Mouse (Mus musculus) heart, adult 2 months (tissue): Measurements from ENCODE around the gene Calu. TPM values are rescaled to one million over a fixed set of nuclear protein-coding genes. Genes with fewer than 3 reads are reported as not detected.
A peak's percentile ranks its signal among the peaks of the same experiment; 100 is the strongest.

Experiments used
- DNase-seq, 2 experiments: peaks; one replicate each; pipeline ENCODE4 v3.0.0; 2021
- H3K27ac ChIP-seq: fragments of 200-600 bp; 2 replicates; pipeline ENCODE4 v1.8.1; 2022
- H3K27me3 ChIP-seq: fragments of 200-500 bp; 2 replicates; pipeline ENCODE4 v1.6.1; 2012; ENCODE audit warnings: mild to moderate bottlenecking, low read length, inconsistent platforms, mixed read lengths; ENCODE audit not compliant: control insufficient read depth, insufficient read depth
- H3K36me3 ChIP-seq: fragments of 200-500 bp; 2 replicates; pipeline ENCODE4 v1.6.1; 2012; ENCODE audit warnings: low read length, inconsistent platforms; ENCODE audit not compliant: control insufficient read depth, insufficient read depth
- H3K4me1 ChIP-seq: fragments of 200-500 bp; 2 replicates; pipeline ENCODE4 v1.6.1; 2011; ENCODE audit warnings: low read length; ENCODE audit not compliant: control insufficient read depth, insufficient read depth
- H3K4me3 ChIP-seq: fragments of 200-600 bp; 2 replicates; pipeline ENCODE4 v1.8.1; 2022
- H3K79me2 ChIP-seq: fragments of 200-500 bp; replicated peaks from 2 replicates; pipeline ENCODE4 v1.6.1; 2012; ENCODE audit warnings: mild to moderate bottlenecking, inconsistent platforms, low read length, moderate library complexity, mixed read lengths; ENCODE audit not compliant: control insufficient read depth, insufficient read depth
- H3K9ac ChIP-seq: fragments of 200-500 bp; 2 replicates; pipeline ENCODE4 v1.6.1; 2012; ENCODE audit warnings: low read depth, mild to moderate bottlenecking, control low read depth, inconsistent platforms, low read length, mixed read lengths
- CTCF ChIP-seq: fragments of 200-600 bp; IDR thresholded peaks from 2 replicates; pipeline ENCODE4 v1.8.1; 2022; ENCODE audit warnings: antibody characterized with exemption, mild to moderate bottlenecking, moderate library complexity
- EP300 ChIP-seq: fragments of 200-500 bp; IDR thresholded peaks from 2 replicates; pipeline ENCODE4 v1.6.1; 2011; ENCODE audit warnings: low read depth, low read length, control low read depth; ENCODE audit not compliant: insufficient read depth
- POLR2A ChIP-seq: fragments of 200-500 bp; IDR thresholded peaks from 2 replicates; pipeline ENCODE4 v1.6.1; 2011; ENCODE audit warnings: mild to moderate bottlenecking, low read depth, low read length, control low read depth; ENCODE audit not compliant: insufficient read depth
- whole genome bisulfite sequencing: fragments of 180-500 bp; shearing (Covaris S2); methylation state at CpG from one replicate; pipeline ENCODE4 v1.1.7; 2018; 5-methylcytosine and 5-hydroxymethylcytosine counted together
- intact Hi-C: fragments of 180-260 bp; cut with DNase I; formaldehyde crosslinking; loops from one replicate; pipeline ENCODE4 v1.15.1; 2025
- polyA plus RNA-seq: library from polyadenylated mRNA; depleted of rRNA; stranded (reverse); fragments of >200 nt; gene quantifications from 2 replicates; pipeline ENCODE4 v1.2.3, GENCODE M21; 2012
- total RNA-seq, 2 experiments: library from RNA; stranded (reverse); gene quantifications; 2 replicates each; pipeline ENCODE4 v1.2.3; 2021

Calu gene
- total and polyA plus RNA-seq, 3 experiments, result 102 to 232 (median 227) TPM

- Histone ChIP-seq H3K27me3 (no peaks in the 10 kb centered on the region), H3K36me3 (peaks cover 1% of the 10 kb centered on the region; the same call in 1 of the 2 replicates), H3K4me1 (no peaks in the 10 kb centered on the region), H3K4me3 (no peak overlapping the region), H3K79me2 (no peaks in the 10 kb centered on the region), H3K27ac (no peak overlapping the region), H3K9ac (no peak overlapping the region)
- no peak for DNase-seq
- WGBS, result 69% methylated on average over 4 of the region's 4 CpGs
- intact Hi-C loops, result no loop called here
- TF ChIP-seq POLR2A, result no peak
- TF ChIP-seq EP300, result no peak
- no peak for TF ChIP-seq CTCF
Measured at GRCm38 (mm10) chr6:29377386-29377785, 29.5 kb downstream of the Calu start.

GRCm38 (mm10) chr6:29378678-29379077, 30.8 kb downstream of the Calu start:
- no peak for DNase-seq
- no peaks in the 10 kb centered on the region for H3K4me1 ChIP-seq
- TF ChIP-seq POLR2A (no peak), EP300 (no peak), CTCF (no peak)
- H3K36me3 ChIP-seq, result 0 out of 2 replicates have a peak, but pooled peaks cover 1% of the 10 kb centered on the region
- no peak overlapping the region for H3K4me3 ChIP-seq
- 90% methylated on average over 10 of the region's 10 CpGs for WGBS
- H3K9ac ChIP-seq, result no peak overlapping the region
- no peaks in the 10 kb centered on the region for H3K27me3 ChIP-seq
- intact Hi-C loops, result no loop called here
- H3K27ac ChIP-seq, result no peak overlapping the region
- no peaks in the 10 kb centered on the region for H3K79me2 ChIP-seq

GRCm38 (mm10) chr6:29379954-29380353, 32.1 kb downstream of the Calu start:
- Histone ChIP-seq H3K36me3 (no peaks in the 10 kb centered on the region), H3K27ac (no peak overlapping the region), H3K27me3 (no peaks in the 10 kb centered on the region), H3K4me3 (no peak overlapping the region), H3K79me2 (no peaks in the 10 kb centered on the region), H3K4me1 (no peaks in the 10 kb centered on the region), H3K9ac (no peak overlapping the region)
- intact Hi-C loops, result no loop called here
- DNase-seq, result no peak
- 92% methylated on average over 6 of the region's 6 CpGs for WGBS
- TF ChIP-seq CTCF, result no peak
- no peak for TF ChIP-seq EP300
- TF ChIP-seq POLR2A, result no peak

- WGBS, result 72% methylated on average over 2 of the region's 2 CpGs
Measured at GRCm38 (mm10) chr6:29382442-29382841, 34.6 kb downstream of the Calu start.

GRCm38 (mm10) chr6:29388052-29388518, 40.2 kb downstream of the Calu start, which contains the start of gene Opn1sw:
TSS of gene Opn1sw (minus strand) at chr6:29388468.
- no peaks in the 10 kb centered on the region for H3K27me3 ChIP-seq
- DNase-seq, result no peak
- TF ChIP-seq POLR2A (no peak), EP300 (no peak), CTCF (no peak)
- H3K4me1 ChIP-seq, result peaks cover 2% of the 10 kb centered on the region; the same call in 1 of the 2 replicates
- no peak within 1 kb of the TSS; the same call in 1 of the 2 replicates for H3K27ac ChIP-seq
- H3K36me3 ChIP-seq, result no peaks in the 10 kb centered on the region
- WGBS, result 3% methylated on average over 12 of the region's 12 CpGs
- H3K4me3 ChIP-seq, result no peak within 1 kb of the TSS
- no peak within 1 kb of the TSS for H3K9ac ChIP-seq
- no peaks in the 10 kb centered on the region for H3K79me2 ChIP-seq
- intact Hi-C loops, result no loop called here

More at GRCm38 (mm10) chr6:29382442-29382841, 34.6 kb downstream of the Calu start:
- no peaks in the 10 kb centered on the region for H3K4me1 ChIP-seq
- DNase-seq, result no peak
- H3K9ac ChIP-seq, result no peak overlapping the region
- no peaks in the 10 kb centered on the region for H3K36me3 ChIP-seq
- TF ChIP-seq EP300 (no peak), CTCF (no peak), POLR2A (no peak)
- intact Hi-C loops, result no loop called here
- no peaks in the 10 kb centered on the region for H3K79me2 ChIP-seq
- no peak overlapping the region for H3K4me3 ChIP-seq
- H3K27me3 ChIP-seq, result no peaks in the 10 kb centered on the region
- no peak overlapping the region for H3K27ac ChIP-seq

- no peaks in the 10 kb centered on the region for H3K79me2 ChIP-seq
- no peaks in the 10 kb centered on the region for H3K27me3 ChIP-seq
- H3K4me3 ChIP-seq, result no peak overlapping the region
- intact Hi-C loops, result loop anchor here (1.0 kb wide), 1 partner anchor 43 kb away; no protein-coding TSS in a partner anchor
- H3K4me1 ChIP-seq, result peaks cover 2% of the 10 kb centered on the region; the same call in 1 of the 2 replicates
- no peaks in the 10 kb centered on the region for H3K36me3 ChIP-seq
- peak; percentile 90 to 92 for DNase-seq
- no peak overlapping the region for H3K27ac ChIP-seq
- no peak overlapping the region for H3K9ac ChIP-seq
- 2% methylated on average over 11 of the region's 11 CpGs for WGBS
- TF ChIP-seq EP300 (0 out of 2 replicates have a peak, but pooled peaks have one; percentile 36), CTCF (no peak), POLR2A (no peak)
Measured at GRCm38 (mm10) chr6:29388606-29389080, 40.8 kb downstream of the Calu start.
